Mouse (Mus musculus) intestine, embryonic 16.5 days (tissue): ENCODE measurements at regions not wholly inside any gene's neighbourhood (a gene's known extent, or its start where the extent isn't known, plus 50 kb on each side); places are given as distances from the start of the nearest gene placed in this dataset.
A peak's percentile ranks its signal among the peaks of the same experiment; 100 is the strongest.

Source experiments
- ATAC-seq: fragments of 200-750 bp; cut with Nextera tagmentation; 2 replicates; pipeline ENCODE4 v1.8.0; 2017; ENCODE audit warnings: moderate TSS enrichment, moderate library complexity
- H3K27ac ChIP-seq: fragments of 300-500 bp; sonication (generic); 2 replicates; pipeline ENCODE4 v1.5.1; 2014; ENCODE audit warnings: mild to moderate bottlenecking, low read length
- H3K27me3 ChIP-seq: fragments of 300-500 bp; sonication (generic); replicated peaks from 2 replicates; pipeline ENCODE4 v1.6.1; 2014; ENCODE audit warnings: low read length, control low read depth, mixed read lengths; ENCODE audit not compliant: control insufficient read depth, insufficient read depth
- H3K36me3 ChIP-seq: fragments of 300-500 bp; sonication (generic); 2 replicates; pipeline ENCODE4 v1.6.1; 2014; ENCODE audit warnings: low read length, control low read depth; ENCODE audit not compliant: control insufficient read depth, insufficient read depth
- H3K4me1 ChIP-seq: fragments of 300-500 bp; sonication (generic); 2 replicates; pipeline ENCODE4 v1.6.1; 2014; ENCODE audit warnings: low read length, control low read depth, mixed read lengths; ENCODE audit not compliant: control insufficient read depth, insufficient read depth
- H3K4me2 ChIP-seq: fragments of 300-500 bp; sonication (generic); 2 replicates; pipeline ENCODE4 v1.6.1; 2014; ENCODE audit warnings: low read depth, low read length, control low read depth
- H3K4me3 ChIP-seq: fragments of 300-500 bp; sonication (generic); 2 replicates; pipeline ENCODE4 v1.5.1; 2014; ENCODE audit warnings: mild to moderate bottlenecking, low read length
- H3K9ac ChIP-seq: fragments of 300-500 bp; sonication (generic); 2 replicates; pipeline ENCODE4 v1.6.1; 2014; ENCODE audit warnings: low read depth, low read length
- H3K9me3 ChIP-seq: fragments of 300-500 bp; sonication (generic); 2 replicates; pipeline ENCODE4 v1.6.1; 2016; ENCODE audit warnings: low read length, control low read depth; ENCODE audit not compliant: control insufficient read depth
- WGBS: fragments of 180-500 bp; shearing (Covaris S2); extraction: QIAGEN DNeasy Blood & Tissue Kit; methylation state at CpG from one replicate; pipeline ENCODE4 v1.1.7; 2014; 5-methylcytosine and 5-hydroxymethylcytosine counted together

GRCm38 (mm10) chr12:58434504-58434903 lies 165.4 kb upstream of the Clec14a start:
- Histone ChIP-seq H3K4me3 (no peak overlapping the region), H3K4me2 (no peak overlapping the region), H3K27me3 (no peaks in the 10 kb centered on the region), H3K9ac (no peak overlapping the region), H3K9me3 (no peaks in the 10 kb centered on the region), H3K4me1 (no peaks in the 10 kb centered on the region), H3K27ac (no peak overlapping the region), H3K36me3 (no peaks in the 10 kb centered on the region)
- 79% methylated on average over 5 of the region's 5 CpGs for WGBS
- ATAC-seq: no peak

GRCm38 (mm10) chr12:58429929-58430328 lies 160.8 kb upstream of the Clec14a start:
- H3K27ac ChIP-seq: no peak overlapping the region
- H3K4me1 ChIP-seq: no peaks in the 10 kb centered on the region

GRCm38 (mm10) chr12:58426758-58427157 lies 157.7 kb upstream of the Clec14a start:
- Histone ChIP-seq H3K36me3 (no peaks in the 10 kb centered on the region), H3K27ac (no peak overlapping the region), H3K4me2 (no peak overlapping the region), H3K9ac (no peak overlapping the region), H3K4me3 (no peak overlapping the region), H3K27me3 (no peaks in the 10 kb centered on the region), H3K9me3 (no peaks in the 10 kb centered on the region), H3K4me1 (no peaks in the 10 kb centered on the region)
- 86% methylated on average over 6 of the region's 6 CpGs for WGBS
- ATAC-seq: no peak

More at GRCm38 (mm10) chr12:58429929-58430328, 160.8 kb upstream of the Clec14a start:
- no peak overlapping the region for H3K9ac ChIP-seq
- H3K4me2 ChIP-seq: no peak overlapping the region
- H3K4me3 ChIP-seq: no peak overlapping the region
- 78% methylated on average over 5 of the region's 5 CpGs for WGBS
- H3K36me3 ChIP-seq: no peaks in the 10 kb centered on the region
- H3K27me3 ChIP-seq: no peaks in the 10 kb centered on the region
- H3K9me3 ChIP-seq: no peaks in the 10 kb centered on the region
- ATAC-seq: no peak

- Histone ChIP-seq H3K36me3 (no peaks in the 10 kb centered on the region), H3K27me3 (no peaks in the 10 kb centered on the region), H3K4me1 (no peaks in the 10 kb centered on the region), H3K9ac (no peak overlapping the region), H3K9me3 (no peaks in the 10 kb centered on the region), H3K27ac (no peak overlapping the region), H3K4me3 (no peak overlapping the region), H3K4me2 (no peak overlapping the region)
- ATAC-seq: no peak
- 66% methylated on average over 4 of the region's 4 CpGs for WGBS
Measured at GRCm38 (mm10) chr12:58425961-58426360, 156.9 kb upstream of the Clec14a start.

GRCm38 (mm10) chr12:58423581-58423980 lies 154.5 kb upstream of the Clec14a start:
- Histone ChIP-seq H3K9ac (no peak overlapping the region), H3K9me3 (no peaks in the 10 kb centered on the region), H3K4me1 (no peaks in the 10 kb centered on the region), H3K27me3 (no peaks in the 10 kb centered on the region), H3K27ac (no peak overlapping the region), H3K4me3 (no peak overlapping the region), H3K36me3 (no peaks in the 10 kb centered on the region), H3K4me2 (no peak overlapping the region)
- WGBS: 39% methylated on average over 1 of the region's 1 CpGs
- ATAC-seq: no peak

- H3K27me3 ChIP-seq: no peaks in the 10 kb centered on the region
- no peak overlapping the region for H3K9ac ChIP-seq
- ATAC-seq: no peak
- no peaks in the 10 kb centered on the region for H3K36me3 ChIP-seq
- H3K4me3 ChIP-seq: no peak overlapping the region
- H3K27ac ChIP-seq: no peak overlapping the region
- H3K4me2 ChIP-seq: no peak overlapping the region
- H3K4me1 ChIP-seq: no peaks in the 10 kb centered on the region
- no peaks in the 10 kb centered on the region for H3K9me3 ChIP-seq
- 61% methylated on average over 3 of the region's 3 CpGs for WGBS
Measured at GRCm38 (mm10) chr12:58401904-58402303, 132.8 kb upstream of the Clec14a start.

GRCm38 (mm10) chr12:58360258-58360657 lies 91.2 kb upstream of the Clec14a start:
- no peak overlapping the region for H3K27ac ChIP-seq
- no peaks in the 10 kb centered on the region for H3K4me1 ChIP-seq
- no peak overlapping the region for H3K4me2 ChIP-seq
- no peak overlapping the region for H3K9ac ChIP-seq
- no peaks in the 10 kb centered on the region for H3K27me3 ChIP-seq
- no peak for ATAC-seq
- H3K4me3 ChIP-seq: no peak overlapping the region
- no peaks in the 10 kb centered on the region for H3K9me3 ChIP-seq
- 77% methylated on average over 4 of the region's 4 CpGs for WGBS
- H3K36me3 ChIP-seq: no peaks in the 10 kb centered on the region

- H3K9me3 ChIP-seq: no peaks in the 10 kb centered on the region
- no peaks in the 10 kb centered on the region for H3K27me3 ChIP-seq
- H3K4me3 ChIP-seq: no peak overlapping the region
- H3K9ac ChIP-seq: no peak overlapping the region
- ATAC-seq: no peak
- no peaks in the 10 kb centered on the region for H3K4me1 ChIP-seq
- no peak overlapping the region for H3K27ac ChIP-seq
- H3K4me2 ChIP-seq: no peak overlapping the region
- no peaks in the 10 kb centered on the region for H3K36me3 ChIP-seq
Measured at GRCm38 (mm10) chr12:58334163-58334562, 65.1 kb upstream of the Clec14a start.

- no peaks in the 10 kb centered on the region for H3K36me3 ChIP-seq
- ATAC-seq: no peak
Measured at GRCm38 (mm10) chr12:58329913-58330312, 60.8 kb upstream of the Clec14a start.

GRCm38 (mm10) chr12:58323953-58324352 lies 54.9 kb upstream of the Clec14a start:
- no peak overlapping the region for H3K27ac ChIP-seq
- no peaks in the 10 kb centered on the region for H3K36me3 ChIP-seq
- H3K4me1 ChIP-seq: no peaks in the 10 kb centered on the region
- no peak overlapping the region for H3K4me3 ChIP-seq
- 0 out of 2 replicates have a peak, but pooled peaks have one; percentile 38 for ATAC-seq
- H3K9me3 ChIP-seq: no peaks in the 10 kb centered on the region
- H3K27me3 ChIP-seq: no peaks in the 10 kb centered on the region
- H3K9ac ChIP-seq: no peak overlapping the region
- H3K4me2 ChIP-seq: no peak overlapping the region
- 55% methylated on average over 3 of the region's 3 CpGs for WGBS

More at GRCm38 (mm10) chr12:58329913-58330312, 60.8 kb upstream of the Clec14a start:
- no peak overlapping the region for H3K9ac ChIP-seq
- H3K9me3 ChIP-seq: no peaks in the 10 kb centered on the region
- no peaks in the 10 kb centered on the region for H3K4me1 ChIP-seq
- H3K4me3 ChIP-seq: no peak overlapping the region
- 75% methylated on average over 2 of the region's 2 CpGs for WGBS
- H3K27me3 ChIP-seq: no peaks in the 10 kb centered on the region
- H3K27ac ChIP-seq: no peak overlapping the region
- no peak overlapping the region for H3K4me2 ChIP-seq
